Mouse (Mus musculus) neural tube, embryonic 10.5 days (tissue): ENCODE measurements around the gene Reep6.

Experiments
- DNase-seq: peaks from one replicate; pipeline ENCODE4 v3.0.0-alpha.2; 2017; ENCODE audit warnings: low spot score; ENCODE audit errors: extremely low spot score

Reep6 gene

GRCm38 (mm10) chr10:80329273-80330081 lies at the start of gene Reep6, which contains the start of gene Pcsk4:
Reep6 (plus strand) TSS chr10:80329953.
Pcsk4 (minus strand) TSS chr10:80329498.
- peak; percentile 96 for DNase-seq

- DNase-seq: no peak
Observed at GRCm38 (mm10) chr10:80281304-80281703, 48.4 kb upstream of the Reep6 start.

- DNase-seq: no peak
Observed at GRCm38 (mm10) chr10:80281921-80282371, 47.8 kb upstream of the Reep6 start.

- no peak for DNase-seq
Observed at GRCm38 (mm10) chr10:80282481-80283441, 47.0 kb upstream of the Reep6 start.

- DNase-seq: no peak
Observed at GRCm38 (mm10) chr10:80285222-80286070, 44.3 kb upstream of the Reep6 start.

- no peak for DNase-seq
Observed at GRCm38 (mm10) chr10:80288097-80288496, 41.7 kb upstream of the Reep6 start.

GRCm38 (mm10) chr10:80288657-80289056 lies 41.1 kb upstream of the Reep6 start:
- no peak for DNase-seq

- peak; percentile 96 for DNase-seq
Observed at GRCm38 (mm10) chr10:80292251-80293146, 37.3 kb upstream of the Reep6 start, which contains the start of gene Rps15. Rps15 (plus strand) TSS chr10:80292453.

- no peak for DNase-seq
Observed at GRCm38 (mm10) chr10:80293325-80293724, 36.4 kb upstream of the Reep6 start.

- no peak for DNase-seq
Observed at GRCm38 (mm10) chr10:80294311-80294710, 35.4 kb upstream of the Reep6 start.

GRCm38 (mm10) chr10:80294788-80295303 lies 34.9 kb upstream of the Reep6 start:
- DNase-seq: no peak

GRCm38 (mm10) chr10:80295618-80296425 lies 33.9 kb upstream of the Reep6 start, which contains the start of gene Apc2:
Apc2 (plus strand) TSS chr10:80295977.
- DNase-seq: peak; percentile 78

- no peak for DNase-seq
Observed at GRCm38 (mm10) chr10:80296824-80297223, 32.9 kb upstream of the Reep6 start.

- no peak for DNase-seq
Observed at GRCm38 (mm10) chr10:80297526-80298133, 32.1 kb upstream of the Reep6 start.

GRCm38 (mm10) chr10:80298571-80299281 lies 31.0 kb upstream of the Reep6 start:
- peak; percentile 85 for DNase-seq

GRCm38 (mm10) chr10:80299301-80299700 lies 30.5 kb upstream of the Reep6 start:
- no peak for DNase-seq

GRCm38 (mm10) chr10:80299824-80300223 lies 29.9 kb upstream of the Reep6 start:
- DNase-seq: no peak
